Mouse (Mus musculus): Measurements from ENCODE around the gene Mxd3.

Gene Mxd3

GRCm38 (mm10) chr13:55330567-55331400, 1.2 kb upstream of the Mxd3 start:
- no peak for DNase-seq

- peak in 1 of 2 experiments; percentile 28 for DNase-seq
Observed at GRCm38 (mm10) chr13:55329109-55329682, 427 bp downstream of the Mxd3 start.

- DNase-seq: no peak
Observed at GRCm38 (mm10) chr13:55328641-55329040, 982 bp downstream of the Mxd3 start.

- DNase-seq: no peak
Observed at GRCm38 (mm10) chr13:55328171-55328570, 1.5 kb downstream of the Mxd3 start.

GRCm38 (mm10) chr13:55327633-55328032, 2.0 kb downstream of the Mxd3 start:
- DNase-seq: peak; percentile 83 to 91

GRCm38 (mm10) chr13:55327169-55327568, 2.5 kb downstream of the Mxd3 start:
- DNase-seq: no peak

GRCm38 (mm10) chr13:55325596-55325995, 4.0 kb downstream of the Mxd3 start:
- DNase-seq: no peak

- DNase-seq: peak; percentile 83 to 88
Observed at GRCm38 (mm10) chr13:55322130-55322825, 7.3 kb downstream of the Mxd3 start.

GRCm38 (mm10) chr13:55321434-55322129, 8.0 kb downstream of the Mxd3 start, which contains the start of gene Rab24:
Rab24 (minus strand) TSS chr13:55321946.
- DNase-seq: peak; percentile 82 to 88

GRCm38 (mm10) chr13:55319931-55320533, 9.6 kb downstream of the Mxd3 start, which contains the start of gene Prelid1:
Prelid1 (plus strand) TSS chr13:55320500.
- DNase-seq: peak in 1 of 2 experiments; percentile 27

GRCm38 (mm10) chr13:55318351-55318750, 11.3 kb downstream of the Mxd3 start:
- no peak for DNase-seq

- DNase-seq: no peak
Observed at GRCm38 (mm10) chr13:55314891-55315412, 14.7 kb downstream of the Mxd3 start.

GRCm38 (mm10) chr13:55313051-55313450, 16.6 kb downstream of the Mxd3 start:
- no peak for DNase-seq

GRCm38 (mm10) chr13:55312028-55312630, 17.5 kb downstream of the Mxd3 start:
- DNase-seq: no peak

GRCm38 (mm10) chr13:55300913-55301312, 28.7 kb downstream of the Mxd3 start:
- DNase-seq: no peak

GRCm38 (mm10) chr13:55296760-55297159, 32.9 kb downstream of the Mxd3 start:
- no peak for DNase-seq

GRCm38 (mm10) chr13:55288854-55289253, 40.8 kb downstream of the Mxd3 start:
- DNase-seq: no peak

- no peak for DNase-seq
Observed at GRCm38 (mm10) chr13:55277646-55278045, 52.0 kb downstream of the Mxd3 start.

GRCm38 (mm10) chr13:55277203-55277602, 52.4 kb downstream of the Mxd3 start:
- no peak for DNase-seq

Data from kidney, adult 8-10 months (tissue).